Mouse (Mus musculus) midbrain, embryonic 10.5 days (tissue): ENCODE data around the gene Ms4a4d. TPM values are rescaled to one million over a fixed set of nuclear protein-coding genes. Genes with fewer than 3 reads are reported as not detected.
"Not testable (repeated sequence)": the region's sequence is repeated elsewhere in the genome, so short reads cannot be mapped to it uniquely, and the experiment has no call there.

ENCODE experiments used
- DNase-seq: peaks from one replicate; pipeline ENCODE4 v3.0.0-alpha.2; 2017; ENCODE audit warnings: low spot score
- H3K27ac ChIP-seq: fragments of 300-500 bp; sonication (generic); replicated peaks from 2 replicates; pipeline ENCODE4 v1.5.1; 2016; ENCODE audit warnings: mild to moderate bottlenecking
- H3K27me3 ChIP-seq: fragments of 300-500 bp; sonication (generic); 2 replicates; pipeline ENCODE4 v1.6.1; 2016; ENCODE audit warnings: low read depth, mild to moderate bottlenecking; ENCODE audit not compliant: poor library complexity, severe bottlenecking
- H3K36me3 ChIP-seq: fragments of 300-500 bp; sonication (generic); 2 replicates; pipeline ENCODE4 v1.6.1; 2016; ENCODE audit warnings: mild to moderate bottlenecking, moderate library complexity
- H3K4me1 ChIP-seq: fragments of 300-500 bp; sonication (generic); 2 replicates; pipeline ENCODE4 v1.6.1; 2016
- H3K4me3 ChIP-seq: fragments of 300-500 bp; sonication (generic); 2 replicates; pipeline ENCODE4 v1.5.1; 2016; ENCODE audit warnings: mild to moderate bottlenecking, moderate library complexity
- H3K9me3 ChIP-seq: fragments of 300-500 bp; sonication (generic); replicated peaks from 2 replicates; pipeline ENCODE4 v1.6.1; 2016; ENCODE audit warnings: mild to moderate bottlenecking
- WGBS: fragments of 180-500 bp; shearing (Covaris S2); methylation state at CpG from one replicate; pipeline ENCODE4 v1.1.7; 2016; 5-methylcytosine and 5-hydroxymethylcytosine counted together
- polyA plus RNA-seq: library from polyadenylated mRNA; unstranded; fragments of >200 nt; fragmentation: Nextera tagmentation; extraction: Ambion mirVana; gene quantifications from 2 replicates; pipeline ENCODE4 v1.2.1, GENCODE M21; 2016

Gene Ms4a4d
- polyA plus RNA-seq = 0.31 and 0.99 TPM in 2 replicates

DNA sequence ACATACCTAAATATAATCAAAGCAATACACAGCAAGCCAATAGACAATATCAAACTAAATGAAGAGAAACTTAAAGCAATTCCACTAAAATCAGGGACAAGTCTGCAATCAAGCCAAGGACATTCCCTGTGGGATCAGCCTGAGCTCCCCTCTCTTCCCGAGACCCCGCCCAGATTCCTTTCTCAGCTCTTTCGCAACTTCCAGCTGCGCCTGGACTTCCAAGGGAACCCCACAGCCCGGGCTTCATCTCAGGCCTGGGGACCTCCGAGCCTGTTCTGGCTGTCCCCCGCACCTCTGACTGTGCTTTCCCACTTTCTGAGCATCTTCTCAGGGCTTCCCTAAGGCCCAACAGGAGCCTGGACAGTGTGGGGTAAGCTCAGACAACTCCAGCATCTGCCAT, at the start of gene Ms4a4d:
Gene Ms4a4d (plus strand): TSS at position 209 of the 400 bp plus-strand sequence.
- Histone ChIP-seq H3K9me3 (no peaks in the 10 kb centered on the region), H3K36me3 (no peaks in the 10 kb centered on the region), H3K4me1 (peaks cover 10% of the 10 kb centered on the region), H3K27me3 (no peaks in the 10 kb centered on the region), H3K27ac (no peak within 1 kb of the TSS; the same call in 1 of the 2 replicates), H3K4me3 (no peak within 1 kb of the TSS)
- peak; percentile 12 for DNase-seq
- 11% methylated on average over 7 of the region's 7 CpGs for WGBS

DNA sequence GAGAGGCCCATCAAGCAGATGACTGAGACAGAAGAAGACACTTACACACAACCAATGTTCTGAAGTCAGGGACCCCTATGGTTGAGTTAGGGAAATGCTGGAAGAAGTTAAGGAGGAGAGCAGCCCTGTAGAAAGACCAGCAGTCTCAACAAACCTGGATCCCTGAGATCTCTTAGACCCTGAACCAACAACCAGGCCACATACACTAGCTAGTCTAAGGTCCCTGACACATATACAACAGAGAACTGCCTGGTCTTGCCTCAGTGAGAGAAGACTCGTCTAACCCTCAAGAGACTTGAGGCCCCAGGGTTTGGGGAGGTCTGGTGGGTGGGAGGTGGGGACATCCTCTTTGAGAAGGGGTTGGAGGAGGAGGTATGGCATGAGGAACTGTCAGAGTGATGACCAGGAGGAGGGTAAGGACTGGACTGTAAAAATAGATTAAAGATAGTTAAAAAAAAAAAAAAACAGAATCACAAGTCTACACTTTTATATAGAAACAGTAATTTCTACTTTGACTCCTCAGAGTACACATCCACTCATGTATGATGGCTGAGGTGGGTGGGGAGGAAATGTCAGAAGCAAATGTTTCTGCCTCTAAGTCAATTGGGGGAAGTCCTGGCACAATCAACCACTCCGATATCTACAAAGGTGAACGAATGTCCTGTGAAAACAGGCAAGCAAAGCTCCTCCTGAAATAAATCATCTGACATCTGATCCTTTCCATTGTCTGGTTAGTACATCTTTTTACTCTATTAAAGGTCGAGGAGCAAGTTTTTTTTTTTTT, 45.0 kb upstream of the Ms4a4d start:
- Histone ChIP-seq H3K4me3 (no peak overlapping the region), H3K27me3 (no peaks in the 10 kb centered on the region), H3K9me3 (no peaks in the 10 kb centered on the region), H3K36me3 (no peaks in the 10 kb centered on the region), H3K4me1 (no peaks in the 10 kb centered on the region), H3K27ac (no peak overlapping the region)
- 84% methylated on average over 4 of the region's 4 CpGs for WGBS
- no peak for DNase-seq

DNA sequence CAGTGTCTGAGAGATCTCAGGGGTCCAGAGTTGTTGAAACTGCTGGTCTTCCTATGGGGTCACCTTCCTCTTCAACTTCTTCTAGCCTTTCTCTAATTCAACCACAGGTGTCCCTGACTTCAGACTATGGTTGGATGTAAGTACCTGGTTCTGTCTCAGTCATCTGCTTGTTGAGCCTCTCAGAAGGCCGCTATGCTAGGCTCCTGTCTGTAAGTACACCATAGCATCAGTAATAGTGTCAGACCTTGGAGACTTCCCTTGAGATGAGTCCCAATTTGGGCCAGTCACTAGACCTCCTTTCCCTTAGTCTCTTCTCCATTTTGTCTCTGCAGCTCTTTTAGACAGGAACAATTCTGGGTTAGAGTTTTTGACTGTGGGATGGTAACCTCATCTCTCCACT, 43.9 kb upstream of the Ms4a4d start:
- no peaks in the 10 kb centered on the region for H3K9me3 ChIP-seq
- DNase-seq = no peak
- no peaks in the 10 kb centered on the region for H3K4me1 ChIP-seq
- no peak overlapping the region for H3K4me3 ChIP-seq
- H3K27me3 ChIP-seq = no peaks in the 10 kb centered on the region
- H3K36me3 ChIP-seq = no peaks in the 10 kb centered on the region
- H3K27ac ChIP-seq = no peak overlapping the region
- WGBS = 90% methylated on average over 1 of the region's 1 CpGs

DNA sequence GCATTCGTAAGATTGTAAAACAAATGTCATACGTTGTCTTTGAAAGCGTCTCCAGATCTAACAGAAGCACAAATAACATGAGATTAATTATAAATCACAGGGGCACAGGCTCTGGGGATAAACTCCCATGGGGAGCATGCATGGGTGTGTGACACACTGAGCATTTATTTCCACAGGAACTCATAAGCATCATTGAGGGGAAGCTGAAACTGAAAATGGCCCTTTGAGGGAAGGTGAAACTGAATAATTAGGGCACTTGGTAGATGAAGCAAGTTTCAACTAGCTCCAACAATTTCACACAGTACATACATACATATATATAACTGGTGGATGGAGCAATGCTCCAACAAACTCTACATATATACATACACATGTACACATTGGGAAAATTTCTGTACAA, 42.1 kb upstream of the Ms4a4d start:
- Histone ChIP-seq H3K4me3 (no peak overlapping the region), H3K4me1 (no peaks in the 10 kb centered on the region), H3K27ac (no peak overlapping the region), H3K9me3 (no peaks in the 10 kb centered on the region), H3K27me3 (no peaks in the 10 kb centered on the region), H3K36me3 (no peaks in the 10 kb centered on the region)
- no peak for DNase-seq
- WGBS = 89% methylated on average over 3 of the region's 3 CpGs

DNA sequence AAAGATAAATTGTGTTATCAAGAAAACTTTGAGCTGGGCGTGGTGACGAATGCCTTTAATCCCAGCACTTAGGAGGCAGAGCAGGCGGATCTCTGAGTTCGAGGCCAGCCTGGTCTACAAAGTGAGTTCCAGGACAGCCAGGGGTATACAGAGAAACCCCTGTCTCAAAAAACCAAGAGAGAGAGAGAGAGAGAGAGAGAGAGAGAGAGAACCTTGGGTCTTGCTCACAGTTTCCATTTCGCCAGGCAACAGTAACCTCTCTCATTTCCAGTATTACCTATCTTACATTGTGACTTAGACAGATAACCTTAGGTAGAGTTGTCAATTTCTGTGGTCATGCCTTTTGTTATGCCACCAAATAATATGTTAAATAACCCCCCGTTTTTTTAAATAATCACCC, 40.2 kb upstream of the Ms4a4d start:
- no peak overlapping the region for H3K27ac ChIP-seq
- no peaks in the 10 kb centered on the region for H3K9me3 ChIP-seq
- 92% methylated on average over 6 of the region's 6 CpGs for whole genome bisulfite sequencing
- no peak overlapping the region for H3K4me3 ChIP-seq
- no peak for DNase-seq
- H3K27me3 ChIP-seq = no peaks in the 10 kb centered on the region
- H3K4me1 ChIP-seq = no peaks in the 10 kb centered on the region
- H3K36me3 ChIP-seq = no peaks in the 10 kb centered on the region

DNA sequence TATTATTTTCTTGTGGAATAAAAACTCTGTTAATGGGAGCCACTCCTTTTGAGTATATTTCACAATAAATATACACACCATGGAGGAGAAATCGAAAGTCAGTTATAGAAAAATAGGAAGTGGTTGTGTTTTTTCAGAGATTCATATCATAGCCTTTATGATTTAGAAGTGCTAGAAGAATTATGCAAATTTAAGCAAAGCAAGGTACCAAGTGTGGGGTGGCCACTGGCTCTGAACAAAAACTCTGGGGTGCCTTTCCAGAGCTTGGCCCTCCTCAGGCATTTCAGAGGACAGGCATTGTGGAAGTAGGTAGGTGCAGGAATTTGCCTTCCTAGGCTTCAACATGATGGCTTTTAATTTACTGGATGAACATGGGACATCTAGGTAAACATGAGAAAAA, 39.3 kb upstream of the Ms4a4d start:
- not testable (repeated sequence) for H3K4me1 ChIP-seq, H3K27ac ChIP-seq, H3K27me3 ChIP-seq, H3K4me3 ChIP-seq, H3K9me3 ChIP-seq, H3K36me3 ChIP-seq, DNase-seq
- WGBS = 84% methylated on average over 1 of the region's 1 CpGs

DNA sequence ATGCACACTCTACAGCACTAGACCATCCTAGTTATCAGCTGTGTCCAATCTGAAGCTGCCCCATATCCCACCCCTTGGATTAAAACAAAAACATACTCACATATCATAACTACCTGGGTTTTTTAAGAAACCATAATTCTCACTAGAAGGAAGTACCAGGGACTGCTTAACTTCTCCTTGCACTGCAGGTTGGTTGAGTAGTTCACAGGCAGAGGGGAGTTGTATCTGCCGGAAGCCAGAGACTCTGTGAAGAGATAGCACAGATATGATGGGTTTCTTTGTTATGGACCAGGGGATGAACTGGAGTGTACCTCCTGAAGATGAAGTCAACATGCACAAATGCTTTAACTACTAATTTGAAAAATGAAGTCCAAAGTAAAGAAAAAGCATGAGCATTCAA, 35.8 kb upstream of the Ms4a4d start:
- Histone ChIP-seq H3K27me3 (no peaks in the 10 kb centered on the region), H3K4me3 (no peak overlapping the region), H3K36me3 (no peaks in the 10 kb centered on the region), H3K4me1 (no peaks in the 10 kb centered on the region), H3K27ac (no peak overlapping the region), H3K9me3 (no peaks in the 10 kb centered on the region)
- 93% methylated on average over 1 of the region's 1 CpGs for WGBS
- no peak for DNase-seq

DNA sequence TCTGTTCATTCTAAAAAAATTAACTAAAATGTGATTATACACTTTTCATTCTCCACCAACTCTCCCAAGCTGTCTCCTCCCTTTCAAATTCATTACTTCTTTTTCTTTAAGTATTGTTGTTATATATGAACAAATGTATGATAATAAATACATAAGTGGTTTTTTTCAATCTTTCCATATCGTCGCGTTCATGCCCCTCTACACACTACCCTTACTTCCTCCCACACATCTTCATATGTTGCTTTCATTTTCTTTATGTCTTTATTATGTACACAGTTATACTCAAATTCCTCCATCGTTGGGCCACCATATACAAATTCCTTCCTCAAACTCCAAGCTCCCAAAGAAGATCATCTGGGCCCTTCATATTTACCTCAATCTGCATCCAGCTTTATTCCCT, 35.3 kb upstream of the Ms4a4d start:
- H3K4me3 ChIP-seq = no peak overlapping the region
- no peak overlapping the region for H3K27ac ChIP-seq
- 91% methylated on average over 4 of the region's 4 CpGs for WGBS
- H3K36me3 ChIP-seq = no peaks in the 10 kb centered on the region
- no peaks in the 10 kb centered on the region for H3K27me3 ChIP-seq
- no peak for DNase-seq
- no peaks in the 10 kb centered on the region for H3K4me1 ChIP-seq
- H3K9me3 ChIP-seq = no peaks in the 10 kb centered on the region

DNA sequence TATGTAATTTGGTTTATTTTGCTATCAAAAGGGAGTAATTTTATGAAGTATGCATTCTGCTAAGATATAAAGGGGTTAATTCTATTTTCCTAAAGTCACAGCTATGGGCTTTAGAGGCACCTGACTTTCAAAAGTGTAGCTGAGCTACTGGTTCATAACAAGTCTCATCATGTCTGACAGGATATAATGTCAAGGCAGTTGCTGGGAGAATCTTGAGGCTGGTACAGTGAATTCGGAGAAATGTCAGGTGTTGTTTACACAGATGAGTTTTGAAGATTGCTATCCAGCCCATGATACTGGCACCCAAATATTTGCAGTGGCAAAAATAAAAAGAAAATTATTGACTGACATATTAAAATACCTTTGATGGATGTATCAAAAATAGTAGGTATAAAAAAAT, 31.7 kb upstream of the Ms4a4d start:
- no peaks in the 10 kb centered on the region for H3K36me3 ChIP-seq
- DNase-seq = no peak
- no peaks in the 10 kb centered on the region for H3K9me3 ChIP-seq
- no peaks in the 10 kb centered on the region for H3K27me3 ChIP-seq
- H3K27ac ChIP-seq = no peak overlapping the region
- H3K4me3 ChIP-seq = no peak overlapping the region
- 88% methylated on average over 1 of the region's 1 CpGs for WGBS
- H3K4me1 ChIP-seq = no peaks in the 10 kb centered on the region

DNA sequence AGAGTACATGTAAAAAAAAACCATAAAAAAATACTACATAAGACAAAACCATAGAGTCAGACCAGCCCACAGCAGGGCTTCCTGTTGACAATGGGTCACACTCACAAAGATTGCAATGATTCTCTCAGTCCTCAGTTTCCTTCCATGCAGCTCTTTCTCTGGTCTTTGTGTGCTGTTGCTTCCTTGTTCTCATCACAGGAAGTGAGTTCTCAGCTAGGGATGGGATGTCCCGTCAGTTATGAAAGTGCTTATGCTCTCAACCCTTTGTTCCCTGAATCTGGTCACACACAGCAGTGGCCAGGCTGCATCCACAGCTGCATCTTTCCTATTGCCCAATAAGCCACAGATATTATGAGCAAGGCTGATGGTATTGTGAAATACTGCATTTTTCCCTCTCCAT, 23.1 kb upstream of the Ms4a4d start:
- Histone ChIP-seq H3K36me3 (no peaks in the 10 kb centered on the region), H3K27ac (no peak overlapping the region), H3K9me3 (no peaks in the 10 kb centered on the region), H3K4me1 (no peaks in the 10 kb centered on the region), H3K4me3 (no peak overlapping the region), H3K27me3 (no peaks in the 10 kb centered on the region)
- WGBS = 84% methylated on average over 1 of the region's 1 CpGs
- DNase-seq = no peak

DNA sequence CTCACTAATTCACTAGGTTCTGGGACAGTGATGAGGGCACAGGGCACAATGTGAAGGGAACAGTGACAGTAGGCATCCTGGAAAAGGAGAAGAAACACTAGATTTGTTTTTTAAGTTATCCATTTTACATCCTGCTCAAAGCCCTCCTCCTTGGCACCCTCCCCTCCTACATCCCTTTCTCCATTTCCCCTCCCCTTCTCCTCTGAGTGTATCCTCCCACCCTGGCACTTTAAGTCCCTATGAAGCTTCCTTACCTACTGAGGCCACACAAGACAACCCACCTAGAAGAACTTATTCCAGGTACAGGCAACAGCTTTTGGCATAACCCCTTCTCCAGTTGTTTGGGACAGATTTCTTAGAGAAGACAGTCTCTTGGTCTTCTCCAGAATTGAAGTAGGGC, 20.4 kb upstream of the Ms4a4d start, which contains the start of gene Ms4a6b:
Gene Ms4a6b (plus strand): TSS at position 267 of the 400 bp plus-strand sequence.
- H3K9me3 ChIP-seq = no peaks in the 10 kb centered on the region

DNA sequence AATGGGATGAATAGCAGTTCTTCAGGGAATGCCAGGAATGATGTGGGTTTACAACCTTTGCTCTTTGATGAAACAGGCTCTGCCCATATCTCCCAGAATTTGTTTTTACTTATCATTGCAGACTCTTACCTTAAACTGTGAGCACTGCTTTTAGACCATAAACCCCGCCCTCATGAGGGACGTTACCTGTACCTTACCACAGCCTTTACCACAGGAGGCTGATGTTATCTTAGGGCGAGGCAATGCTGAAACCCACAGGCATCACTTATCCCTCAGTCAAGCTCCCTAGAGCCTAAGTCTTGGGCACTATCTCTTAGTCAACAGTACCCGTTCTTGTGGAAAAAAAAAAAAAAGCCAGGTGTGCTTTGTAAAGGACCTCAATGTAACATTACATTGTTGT, 19.8 kb upstream of the Ms4a4d start:
- Histone ChIP-seq H3K9me3 (no peaks in the 10 kb centered on the region), H3K4me1 (no peaks in the 10 kb centered on the region)
- WGBS = 69% methylated on average over 4 of the region's 4 CpGs

More for the DNA sequence above, 20.4 kb upstream of the Ms4a4d start, which contains the start of gene Ms4a6b:
- Histone ChIP-seq H3K4me1 (no peaks in the 10 kb centered on the region), H3K27ac (no peak within 1 kb of the TSS), H3K27me3 (no peaks in the 10 kb centered on the region), H3K4me3 (no peak within 1 kb of the TSS), H3K36me3 (no peaks in the 10 kb centered on the region)
- DNase-seq = no peak

DNA sequence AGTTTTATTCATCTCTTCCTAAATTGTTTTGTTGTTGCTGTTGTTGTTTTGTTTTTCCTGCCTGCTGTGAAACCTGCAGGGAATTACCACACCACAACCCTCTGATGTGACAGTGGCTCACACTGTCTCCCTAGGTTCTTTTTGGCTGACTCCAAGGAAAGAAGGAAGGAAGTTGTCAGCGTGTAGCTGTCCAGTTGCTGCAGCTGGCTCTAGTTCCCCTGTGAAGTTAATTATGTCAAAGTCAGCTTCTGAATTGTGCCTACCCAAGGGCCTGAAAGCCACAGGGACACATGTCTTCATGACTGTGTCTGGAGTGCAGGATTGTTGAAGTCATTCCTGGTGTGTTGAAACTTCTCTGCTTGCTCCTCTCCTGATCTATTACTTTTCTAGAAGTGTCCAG, 19.2 kb upstream of the Ms4a4d start:
- H3K9me3 ChIP-seq, H3K4me3 ChIP-seq, H3K27me3 ChIP-seq, H3K36me3 ChIP-seq, H3K27ac ChIP-seq, DNase-seq, H3K4me1 ChIP-seq: not testable (repeated sequence)
- 56% methylated on average over 1 of the region's 1 CpGs for WGBS

More for the DNA sequence above, 19.8 kb upstream of the Ms4a4d start:
- no peaks in the 10 kb centered on the region for H3K27me3 ChIP-seq
- DNase-seq = no peak
- H3K36me3 ChIP-seq = no peaks in the 10 kb centered on the region
- no peak overlapping the region for H3K4me3 ChIP-seq
- H3K27ac ChIP-seq = no peak overlapping the region
